Mouse (Mus musculus) erythroid progenitor cell, adult 5-6 weeks (primary cell): ENCODE data around the gene Smad5. TPM values are rescaled to one million over a fixed set of nuclear protein-coding genes. Genes with fewer than 3 reads are reported as not detected.

Source experiments
- ATAC-seq: replicated peaks from 2 replicates; pipeline ENCODE4 v1.8.0; 2016; ENCODE audit warnings: moderate number of reproducible peaks, mild to moderate bottlenecking, moderate TSS enrichment, inconsistent platforms; ENCODE audit not compliant: poor library complexity, low FRiP score, severe bottlenecking
- total RNA-seq, 2 experiments: library from RNA; stranded (forward) in 1 of 2; stranded (reverse) in 1 of 2; fragments of 150-400 nt in 1 of 2; fragments of 186-747, 209-891 nt in 1 of 2; gene quantifications; 2 replicates each; pipeline versions ENCODE4 v1.2.3 to v1.2.4; 2015 to 2017; ENCODE audit warnings: low replicate concordance in 2 of 2

The Smad5 gene
- total RNA-seq, 2 experiments from 2014 or later: 12.5 to 18.4 TPM

GRCm38 (mm10) chr13:56699370-56699769, 3.4 kb upstream of the Smad5 start:
- ATAC-seq: no peak

- ATAC-seq: no peak
These were observed 1.8 kb upstream of the Smad5 start for GRCm38 (mm10) chr13:56700981-56701380.

GRCm38 (mm10) chr13:56701924-56702323, 886 bp upstream of the Smad5 start:
- no peak for ATAC-seq

GRCm38 (mm10) chr13:56703222-56703870, 536 bp downstream of the Smad5 start:
- ATAC-seq: peak; percentile 60

GRCm38 (mm10) chr13:56703871-56704321, 1.1 kb downstream of the Smad5 start:
- peak; percentile 49 for ATAC-seq

- no peak for ATAC-seq
These were observed 1.8 kb downstream of the Smad5 start for GRCm38 (mm10) chr13:56704596-56704995.

GRCm38 (mm10) chr13:56707111-56707510, 4.3 kb downstream of the Smad5 start:
- ATAC-seq: no peak

- ATAC-seq: no peak
These were observed 4.8 kb downstream of the Smad5 start for GRCm38 (mm10) chr13:56707606-56708005.

- no peak for ATAC-seq
These were observed 7.8 kb downstream of the Smad5 start for GRCm38 (mm10) chr13:56710620-56711019.

GRCm38 (mm10) chr13:56712221-56712620, 9.4 kb downstream of the Smad5 start:
- ATAC-seq: no peak

GRCm38 (mm10) chr13:56726551-56726950, 23.7 kb downstream of the Smad5 start:
- no peak for ATAC-seq

- no peak for ATAC-seq
These were observed 26.2 kb downstream of the Smad5 start for GRCm38 (mm10) chr13:56729046-56729445.

- ATAC-seq: no peak
These were observed 31.8 kb downstream of the Smad5 start for GRCm38 (mm10) chr13:56734617-56735016.

- ATAC-seq: peak; percentile 59; the same call in 1 of the 2 replicates
These were observed 32.5 kb downstream of the Smad5 start for GRCm38 (mm10) chr13:56735212-56735875.

GRCm38 (mm10) chr13:56739556-56739955, 36.7 kb downstream of the Smad5 start:
- no peak for ATAC-seq

- ATAC-seq: no peak
These were observed 37.7 kb downstream of the Smad5 start for GRCm38 (mm10) chr13:56740496-56740895.

GRCm38 (mm10) chr13:56741691-56742090, 38.9 kb downstream of the Smad5 start:
- no peak for ATAC-seq

- ATAC-seq: no peak
These were observed 39.6 kb downstream of the Smad5 start for GRCm38 (mm10) chr13:56742325-56742901.

- ATAC-seq: no peak
These were observed 44.1 kb downstream of the Smad5 start for GRCm38 (mm10) chr13:56746739-56747532.

- ATAC-seq: no peak
These were observed 44.7 kb downstream of the Smad5 start for GRCm38 (mm10) chr13:56747554-56747953.
